Mouse (Mus musculus): Measurements from ENCODE around the gene Cd5. TPM values are rescaled to one million over a fixed set of nuclear protein-coding genes. Genes with fewer than 3 reads are reported as not detected.

The Cd5 gene
- total RNA-seq, 1 experiment from 2014 or later = 1.3 TPM

Other genes with a start within 250 kb of the Cd5 start
- 52.9 and 67.6 TPM in 2 replicates for gene Cpsf7, start 213.7 kb downstream of the Cd5 start, total RNA-seq (2021)
- gene Sdhaf2, start 212.9 kb downstream of the Cd5 start, total RNA-seq (2021) = 49.9 and 55.7 TPM in 2 replicates
- gene Tmem216, start 182.8 kb downstream of the Cd5 start, total RNA-seq (2021) = 12.1 and 12.8 TPM in 2 replicates
- gene Cyb561a3, start 161.8 kb downstream of the Cd5 start, total RNA-seq (2021) = 19.0 and 21.2 TPM in 2 replicates
- gene Tmem138, start 161.6 kb downstream of the Cd5 start, total RNA-seq (2021) = 9.2 and 11.2 TPM in 2 replicates
- 253 and 279 TPM in 2 replicates for gene Ddb1, start 133.7 kb downstream of the Cd5 start, total RNA-seq (2021)
- gene Tkfc, start 133.3 kb downstream of the Cd5 start, total RNA-seq (2021) = 20.1 and 29.6 TPM in 2 replicates
- gene Vwce, start 104.8 kb downstream of the Cd5 start, total RNA-seq (2021) = 1.2 and 2.2 TPM in 2 replicates
- gene Pga5, start 60.9 kb downstream of the Cd5 start, total RNA-seq (2021) = not detected in 2 replicates
- 19.1 and 23.6 TPM in 2 replicates for gene Vps37c, start 50.3 kb downstream of the Cd5 start, total RNA-seq (2021)
- 0.41 and 5.2 TPM in 2 replicates for gene Cd6, start 91.1 kb upstream of the Cd5 start, total RNA-seq (2021)
- gene Slc15a3, start 100.7 kb upstream of the Cd5 start, total RNA-seq (2021) = 2.0 and 2.6 TPM in 2 replicates
- gene Tmem132a, start 130.9 kb upstream of the Cd5 start, total RNA-seq (2021) = 19.6 and 20.2 TPM in 2 replicates
- gene Tmem109, start 143.0 kb upstream of the Cd5 start, total RNA-seq (2021) = 92.7 and 101 TPM in 2 replicates
- 125 and 126 TPM in 2 replicates for gene Prpf19, start 156.2 kb upstream of the Cd5 start, total RNA-seq (2021)
- not detected in 2 replicates for gene Zp1, start 181.6 kb upstream of the Cd5 start, total RNA-seq (2021)
- gene Ptgdr2, start 198.2 kb upstream of the Cd5 start, total RNA-seq (2021) = not detected in 2 replicates
- gene Ccdc86, start 210.3 kb upstream of the Cd5 start, total RNA-seq (2021) = 13.6 and 14.2 TPM in 2 replicates
- gene Ms4a10, start 235.7 kb upstream of the Cd5 start, total RNA-seq (2021) = 4.4 and 8.0 TPM in 2 replicates